Mouse (Mus musculus) heart, embryonic 15.5 days (tissue): ENCODE measurements around the gene Zfp219. TPM values are rescaled to one million over a fixed set of nuclear protein-coding genes. Genes with fewer than 3 reads are reported as not detected.

Experiments used
- ATAC-seq: fragments of 200-750 bp; cut with Nextera tagmentation; replicated peaks from 2 replicates; pipeline ENCODE4 v1.8.0; 2017; ENCODE audit warnings: low read depth, moderate TSS enrichment; ENCODE audit not compliant: insufficient number of reproducible peaks, insufficient read depth, low FRiP score
- H3K27ac ChIP-seq: fragments of 300-500 bp; sonication (generic); 2 replicates; pipeline ENCODE4 v1.5.1; 2015; ENCODE audit warnings: mild to moderate bottlenecking, inconsistent platforms
- H3K27me3 ChIP-seq: fragments of 300-500 bp; sonication (generic); 2 replicates; pipeline ENCODE4 v1.6.1; 2015; ENCODE audit warnings: inconsistent platforms
- H3K36me3 ChIP-seq: fragments of 300-500 bp; sonication (generic); 2 replicates; pipeline ENCODE4 v1.6.1; 2015; ENCODE audit warnings: mild to moderate bottlenecking, inconsistent platforms
- H3K4me1 ChIP-seq: fragments of 300-500 bp; sonication (generic); replicated peaks from 2 replicates; pipeline ENCODE4 v1.6.1; 2015; ENCODE audit warnings: inconsistent platforms
- H3K4me2 ChIP-seq: fragments of 300-500 bp; sonication (generic); 2 replicates; pipeline ENCODE4 v1.6.1; 2015; ENCODE audit warnings: inconsistent platforms, mild to moderate bottlenecking, moderate library complexity
- H3K4me3 ChIP-seq: fragments of 300-500 bp; sonication (generic); 2 replicates; pipeline ENCODE4 v1.5.1; 2015; ENCODE audit warnings: mild to moderate bottlenecking, inconsistent platforms
- H3K9ac ChIP-seq: fragments of 300-500 bp; sonication (generic); 2 replicates; pipeline ENCODE4 v1.6.1; 2015; ENCODE audit warnings: mild to moderate bottlenecking, inconsistent platforms
- H3K9me3 ChIP-seq: fragments of 300-500 bp; sonication (generic); replicated peaks from 2 replicates; pipeline ENCODE4 v1.6.1; 2016; ENCODE audit warnings: inconsistent platforms
- whole genome bisulfite sequencing: fragments of 180-500 bp; shearing (Covaris S2); methylation state at CpG from one replicate; pipeline ENCODE4 v1.1.7; 2015; ENCODE audit warnings: mixed read lengths; 5-methylcytosine and 5-hydroxymethylcytosine counted together
- polyA plus RNA-seq: library from polyadenylated mRNA; unstranded; fragments of >200 nt; fragmentation: Nextera tagmentation; extraction: Ambion mirVana; gene quantifications from 2 replicates; pipeline ENCODE4 v1.2.1, GENCODE M21; 2015

Gene Zfp219
- polyA plus RNA-seq, 1 experiment from 2014 or later = 18.1 TPM

DNA sequence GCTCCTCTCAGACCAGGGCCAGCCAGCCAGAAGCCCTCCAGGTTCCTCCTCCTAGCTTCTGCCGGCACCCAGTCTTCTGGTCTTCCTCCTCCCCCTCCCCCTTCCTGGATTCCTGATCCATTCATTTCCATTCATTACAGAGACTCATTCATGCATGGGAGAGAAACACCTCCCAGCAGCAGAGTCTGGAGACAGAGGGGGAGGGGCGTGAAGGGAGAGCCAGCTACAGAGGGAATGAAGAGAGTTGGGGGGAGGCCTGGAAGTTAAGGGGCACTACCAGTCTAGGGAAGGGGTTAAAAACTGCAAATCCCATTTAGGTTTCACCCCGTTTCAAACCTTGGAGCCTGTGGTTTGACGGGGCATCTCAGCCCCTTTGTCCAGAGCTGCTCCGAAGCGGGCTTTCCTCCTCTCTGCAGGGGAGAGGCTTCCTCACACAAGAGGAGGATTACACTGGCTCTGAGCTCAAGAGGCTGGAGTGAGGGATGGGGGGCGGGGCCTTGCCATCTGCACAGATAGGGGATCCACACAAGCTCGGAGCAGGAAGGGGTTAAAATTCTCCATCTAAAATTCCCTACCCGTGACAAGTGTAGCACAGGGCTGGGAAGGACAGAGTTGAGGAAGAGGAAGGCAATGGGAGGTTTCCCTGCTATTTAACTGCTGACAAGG, 10.0 kb downstream of the Zfp219 start:
- Histone ChIP-seq H3K9ac (no peak overlapping the region), H3K4me1 (peaks cover 70% of the 10 kb centered on the region), H3K9me3 (no peaks in the 10 kb centered on the region), H3K4me3 (peak overlapping the region; percentile 21), H3K27ac (peak overlapping the region; percentile 54), H3K27me3 (no peaks in the 10 kb centered on the region), H3K36me3 (peaks cover 27% of the 10 kb centered on the region), H3K4me2 (peak overlapping the region; percentile 46)
- no peak for ATAC-seq
- WGBS = 6% methylated on average over 9 of the region's 9 CpGs

DNA sequence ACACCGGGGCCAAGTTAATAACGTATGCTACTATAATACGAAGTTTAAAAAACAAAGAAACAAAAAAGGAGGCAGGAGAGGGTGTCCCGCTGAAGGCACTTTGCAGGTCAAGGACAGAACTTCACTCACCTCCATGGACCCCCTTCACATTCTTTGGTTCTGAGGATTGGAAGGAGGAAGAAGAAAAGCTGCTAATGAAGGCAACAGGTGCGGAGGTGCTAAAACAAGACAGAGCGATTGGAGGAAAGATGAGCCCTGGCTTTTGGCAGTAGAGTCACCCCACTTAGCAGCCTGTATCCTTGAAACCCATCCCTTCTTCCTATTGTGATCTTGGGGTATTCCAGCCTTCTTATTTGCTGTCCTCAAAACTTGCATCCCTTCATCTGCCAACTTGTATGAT, 10.7 kb downstream of the Zfp219 start:
- Histone ChIP-seq H3K4me1 (peaks cover 74% of the 10 kb centered on the region), H3K4me2 (no peak overlapping the region; the same call in 1 of the 2 replicates), H3K9me3 (no peaks in the 10 kb centered on the region), H3K9ac (no peak overlapping the region), H3K4me3 (no peak overlapping the region), H3K27me3 (no peaks in the 10 kb centered on the region), H3K36me3 (peaks cover 30% of the 10 kb centered on the region), H3K27ac (no peak overlapping the region)
- ATAC-seq = no peak
- 82% methylated on average over 6 of the region's 6 CpGs for WGBS

DNA sequence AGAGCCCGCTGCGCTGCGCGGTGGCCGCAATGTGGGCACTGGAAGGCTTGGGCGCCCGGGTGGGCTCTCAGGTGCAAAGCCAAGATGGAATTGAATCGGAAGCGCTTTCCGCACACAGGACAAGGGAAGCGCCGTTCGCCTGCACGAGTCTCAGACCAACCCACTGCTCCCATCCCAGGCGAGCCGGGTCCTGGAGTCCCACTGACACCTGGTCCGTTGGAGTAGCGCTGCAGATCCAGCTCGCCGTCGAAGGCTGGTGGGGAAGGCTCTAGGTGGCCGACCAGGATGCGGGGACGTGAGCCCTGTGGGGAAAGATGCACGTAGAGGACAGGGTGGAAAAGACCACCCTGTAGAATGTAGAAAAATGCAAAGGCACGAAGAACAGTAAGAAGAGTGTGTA, 11.2 kb downstream of the Zfp219 start:
- peak overlapping the region; percentile 14; the same call in 1 of the 2 replicates for H3K4me2 ChIP-seq
- H3K4me1 ChIP-seq = peaks cover 77% of the 10 kb centered on the region
- no peaks in the 10 kb centered on the region for H3K9me3 ChIP-seq
- no peaks in the 10 kb centered on the region for H3K27me3 ChIP-seq
- H3K4me3 ChIP-seq = no peak overlapping the region
- WGBS = 64% methylated on average over 26 of the region's 26 CpGs
- H3K36me3 ChIP-seq = peaks cover 35% of the 10 kb centered on the region
- no peak for ATAC-seq
- H3K27ac ChIP-seq = peak overlapping the region; percentile 18; the same call in 1 of the 2 replicates
- H3K9ac ChIP-seq = no peak overlapping the region

DNA sequence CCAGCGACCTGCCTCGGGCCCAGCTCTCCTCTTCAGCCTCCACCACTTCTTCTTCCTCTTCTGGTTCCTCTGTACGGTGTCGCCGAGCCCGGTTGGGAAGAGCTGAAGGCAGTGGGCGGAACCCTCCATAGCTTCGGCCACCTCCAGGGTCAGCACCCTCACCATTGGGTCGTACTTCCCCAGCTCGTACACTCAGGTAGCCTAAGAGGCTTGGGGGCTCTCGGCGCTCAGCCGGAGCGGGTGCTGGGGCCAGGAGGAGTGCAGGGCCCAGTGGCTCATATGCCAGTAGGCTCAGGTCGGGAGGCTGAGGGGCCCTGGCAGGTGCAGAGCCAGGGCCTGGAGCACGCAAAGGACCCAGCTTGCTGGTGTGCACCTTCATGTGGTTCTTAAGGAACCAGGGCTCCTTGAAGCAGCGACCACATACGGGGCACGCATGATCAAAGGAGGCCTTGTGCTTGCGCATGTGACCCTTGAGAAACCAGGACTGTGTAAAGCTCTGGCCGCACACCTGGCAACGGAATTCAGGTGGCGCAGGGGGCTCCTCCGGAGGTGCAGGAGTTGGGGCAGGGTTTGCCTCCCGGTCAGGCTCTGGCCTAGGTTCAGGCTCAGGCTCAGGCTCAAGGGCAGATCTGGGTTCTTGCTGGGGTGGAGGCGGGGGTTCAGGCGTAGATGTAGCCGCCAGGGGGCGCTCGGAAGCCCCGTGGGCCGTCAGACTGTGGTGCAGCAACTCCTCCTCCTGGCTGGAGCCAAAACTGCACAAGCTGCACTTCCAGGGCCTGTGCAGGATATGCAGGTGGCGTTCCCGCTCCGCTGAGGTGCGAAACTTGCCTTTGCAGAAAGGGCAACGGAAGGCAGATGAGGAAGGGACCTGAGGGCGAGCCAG, 12.0 kb downstream of the Zfp219 start:
- Histone ChIP-seq H3K9ac (no peak overlapping the region), H3K4me3 (peak overlapping the region; percentile 12; the same call in 1 of the 2 replicates), H3K36me3 (peaks cover 36% of the 10 kb centered on the region), H3K4me2 (peak overlapping the region; percentile 14; the same call in 1 of the 2 replicates), H3K27me3 (no peaks in the 10 kb centered on the region), H3K27ac (peak overlapping the region; percentile 20; the same call in 1 of the 2 replicates), H3K4me1 (peaks cover 75% of the 10 kb centered on the region), H3K9me3 (no peaks in the 10 kb centered on the region)
- ATAC-seq = peak; percentile 55
- WGBS = 54% methylated on average over 38 of the region's 38 CpGs

DNA sequence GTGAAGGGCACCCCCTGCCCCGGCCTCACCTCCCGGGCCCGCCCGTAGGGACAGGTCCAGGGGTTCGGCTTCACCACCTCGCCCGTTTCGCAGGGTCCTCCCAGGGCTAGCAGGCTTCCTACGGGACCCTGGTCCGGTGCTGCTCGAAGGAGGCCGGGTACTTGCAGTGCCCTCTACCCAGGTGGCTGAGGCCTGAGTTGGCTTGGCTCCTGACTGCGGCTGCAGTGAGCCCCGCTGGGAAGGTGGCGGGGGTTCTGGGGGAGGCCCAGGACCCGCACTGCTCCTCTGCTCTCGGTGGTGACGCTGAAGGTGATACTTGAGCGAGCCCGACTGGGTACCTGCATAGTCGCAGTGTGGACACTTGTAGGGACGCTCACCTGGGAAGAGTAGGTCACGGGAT, 13.8 kb downstream of the Zfp219 start:
- Histone ChIP-seq H3K9me3 (no peaks in the 10 kb centered on the region), H3K36me3 (peaks cover 53% of the 10 kb centered on the region), H3K9ac (0 out of 2 replicates have a peak overlapping the region, but pooled peaks have one; percentile 22), H3K27ac (peak overlapping the region; percentile 68), H3K4me1 (peaks cover 62% of the 10 kb centered on the region), H3K27me3 (no peaks in the 10 kb centered on the region), H3K4me3 (no peak overlapping the region), H3K4me2 (no peak overlapping the region)
- ATAC-seq = no peak
- WGBS = 92% methylated on average over 23 of the region's 23 CpGs

DNA sequence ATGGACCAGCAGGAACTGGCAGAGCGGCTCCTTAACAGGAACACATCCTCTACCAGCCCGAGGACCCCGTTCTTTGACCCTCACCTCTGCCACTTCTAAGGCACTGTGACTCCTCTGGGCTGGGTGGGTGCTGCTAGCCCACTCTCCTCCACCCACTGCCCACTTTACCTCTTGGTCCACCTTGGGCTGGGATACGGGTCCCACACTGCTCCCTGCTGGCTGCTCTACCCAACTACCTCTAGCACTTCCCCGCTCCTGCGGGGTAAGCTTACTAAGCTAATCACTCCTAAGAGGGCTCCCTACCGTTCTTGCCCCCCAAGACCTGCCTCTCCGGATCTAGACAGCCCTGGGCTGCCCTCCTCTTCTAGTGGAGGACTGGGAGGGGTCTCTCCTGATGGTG, 14.3 kb downstream of the Zfp219 start:
- peak overlapping the region; percentile 68 for H3K27ac ChIP-seq
- ATAC-seq = 0 out of 2 replicates have a peak, but pooled peaks have one; percentile 20

DNA sequence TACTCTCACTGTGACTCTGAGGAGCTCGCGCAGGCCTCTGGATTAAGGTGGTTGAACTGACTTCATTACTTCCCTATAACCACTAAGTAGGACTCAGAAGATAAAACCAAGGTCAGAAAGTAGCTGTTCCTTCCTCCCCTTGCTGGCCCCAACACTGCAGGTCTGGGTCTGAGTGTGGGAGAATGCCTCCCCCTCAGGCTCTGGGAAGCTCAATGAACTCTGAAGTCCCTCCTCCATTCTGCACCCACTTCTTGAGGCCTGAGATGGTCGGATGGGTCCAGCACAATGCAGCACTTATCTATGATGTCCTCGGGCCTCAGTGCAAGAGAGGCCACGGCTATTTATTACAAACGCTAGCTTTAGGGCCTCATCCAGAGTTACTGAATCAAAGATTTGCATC, 14.9 kb downstream of the Zfp219 start:
- no peaks in the 10 kb centered on the region for H3K9me3 ChIP-seq
- no peak overlapping the region for H3K9ac ChIP-seq
- H3K36me3 ChIP-seq = peaks cover 60% of the 10 kb centered on the region
- no peak for ATAC-seq
- no peaks in the 10 kb centered on the region for H3K27me3 ChIP-seq
- H3K4me3 ChIP-seq = no peak overlapping the region
- H3K27ac ChIP-seq = peak overlapping the region; percentile 68
- peak overlapping the region; percentile 33 for H3K4me2 ChIP-seq
- peaks cover 52% of the 10 kb centered on the region for H3K4me1 ChIP-seq
- WGBS = 38% methylated on average over 6 of the region's 6 CpGs

More for the DNA sequence above, 14.3 kb downstream of the Zfp219 start:
- Histone ChIP-seq H3K9ac (0 out of 2 replicates have a peak overlapping the region, but pooled peaks have one; percentile 22), H3K4me1 (peaks cover 56% of the 10 kb centered on the region), H3K9me3 (no peaks in the 10 kb centered on the region), H3K36me3 (peaks cover 55% of the 10 kb centered on the region), H3K27me3 (no peaks in the 10 kb centered on the region), H3K4me2 (peak overlapping the region; percentile 33), H3K4me3 (no peak overlapping the region)
- WGBS = 45% methylated on average over 8 of the region's 8 CpGs

DNA sequence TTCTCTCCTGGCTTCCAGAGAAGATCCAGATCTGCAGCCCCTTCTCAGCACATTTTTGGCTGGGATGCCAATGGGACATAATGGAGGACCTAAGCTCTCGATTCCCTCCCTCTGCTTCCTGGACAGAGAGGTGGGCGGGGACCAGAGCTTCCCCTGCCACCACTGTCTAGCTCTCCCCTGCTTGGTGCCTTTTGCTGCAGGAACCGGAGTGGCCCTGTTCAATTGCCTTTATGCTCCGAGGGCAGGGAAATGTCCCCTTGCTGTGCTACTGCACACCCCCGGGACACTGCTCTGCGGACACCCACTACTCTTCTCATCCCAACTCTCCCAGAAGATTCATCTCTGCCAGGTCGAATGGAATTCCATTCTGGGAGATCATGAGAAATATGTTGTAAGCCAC, 15.4 kb downstream of the Zfp219 start:
- peak overlapping the region; percentile 68 for H3K27ac ChIP-seq
- ATAC-seq = no peak
- peaks cover 64% of the 10 kb centered on the region for H3K36me3 ChIP-seq
- WGBS = 49% methylated on average over 7 of the region's 7 CpGs
- H3K4me2 ChIP-seq = no peak overlapping the region
- H3K9ac ChIP-seq = no peak overlapping the region
- no peaks in the 10 kb centered on the region for H3K27me3 ChIP-seq
- peaks cover 47% of the 10 kb centered on the region for H3K4me1 ChIP-seq
- no peak overlapping the region for H3K4me3 ChIP-seq
- no peaks in the 10 kb centered on the region for H3K9me3 ChIP-seq

DNA sequence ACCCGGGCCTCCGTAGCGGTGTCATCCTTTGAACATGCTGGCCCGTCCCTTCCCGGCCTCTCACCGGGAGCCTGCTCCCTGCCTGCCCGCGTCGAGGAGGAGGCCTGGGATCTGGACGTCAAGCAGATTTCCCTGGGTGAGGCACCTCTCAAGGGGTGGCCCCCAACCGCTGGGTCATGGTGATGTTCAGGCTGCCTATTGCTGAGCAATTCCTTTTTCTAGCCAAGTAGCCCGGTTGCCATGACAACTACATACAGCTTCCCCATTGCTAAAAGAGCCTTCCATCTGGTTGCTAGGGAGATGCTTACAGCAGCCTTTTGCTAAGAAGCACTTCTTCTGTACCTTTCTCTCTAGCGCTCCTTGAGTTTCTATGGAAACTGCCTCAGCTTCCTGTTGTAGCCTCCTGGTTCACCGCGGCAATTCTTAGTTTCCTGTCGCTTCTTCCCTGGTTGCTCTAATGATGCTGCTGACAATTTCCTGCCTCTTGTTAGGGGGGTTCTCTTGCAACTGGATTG, 16.5 kb downstream of the Zfp219 start:
- ATAC-seq = no peak
- Histone ChIP-seq H3K36me3 (peaks cover 70% of the 10 kb centered on the region), H3K4me1 (peaks cover 38% of the 10 kb centered on the region), H3K27ac (no peak overlapping the region), H3K4me3 (no peak overlapping the region), H3K27me3 (no peaks in the 10 kb centered on the region), H3K4me2 (no peak overlapping the region), H3K9me3 (no peaks in the 10 kb centered on the region), H3K9ac (no peak overlapping the region)
- 52% methylated on average over 16 of the region's 16 CpGs for WGBS

DNA sequence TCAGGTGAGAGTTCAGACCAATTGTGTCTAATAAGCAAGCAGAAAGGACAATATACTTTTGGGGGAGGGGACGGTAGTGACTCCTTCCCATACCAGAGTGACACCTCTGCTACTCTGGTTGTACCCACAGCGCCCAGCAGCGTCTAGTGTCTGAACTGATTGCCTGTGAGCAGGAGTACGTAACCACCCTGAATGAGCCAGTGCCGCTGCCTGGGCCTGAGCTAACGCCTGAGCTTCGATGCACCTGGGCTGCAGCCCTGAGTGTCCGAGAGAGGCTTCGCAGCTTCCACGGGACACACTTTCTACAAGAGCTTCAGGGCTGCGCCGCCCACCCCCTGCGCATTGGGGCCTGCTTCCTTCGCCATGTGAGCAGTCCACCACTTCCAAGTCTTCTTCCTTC, 23.1 kb downstream of the Zfp219 start:
- Histone ChIP-seq H3K9me3 (no peaks in the 10 kb centered on the region), H3K36me3 (peaks cover 82% of the 10 kb centered on the region), H3K4me3 (no peak overlapping the region), H3K27ac (no peak overlapping the region), H3K4me2 (no peak overlapping the region), H3K27me3 (no peaks in the 10 kb centered on the region), H3K9ac (no peak overlapping the region), H3K4me1 (0 out of 2 replicates have a peak, but pooled peaks cover 5% of the 10 kb centered on the region)
- WGBS = 91% methylated on average over 14 of the region's 14 CpGs
- no peak for ATAC-seq

DNA sequence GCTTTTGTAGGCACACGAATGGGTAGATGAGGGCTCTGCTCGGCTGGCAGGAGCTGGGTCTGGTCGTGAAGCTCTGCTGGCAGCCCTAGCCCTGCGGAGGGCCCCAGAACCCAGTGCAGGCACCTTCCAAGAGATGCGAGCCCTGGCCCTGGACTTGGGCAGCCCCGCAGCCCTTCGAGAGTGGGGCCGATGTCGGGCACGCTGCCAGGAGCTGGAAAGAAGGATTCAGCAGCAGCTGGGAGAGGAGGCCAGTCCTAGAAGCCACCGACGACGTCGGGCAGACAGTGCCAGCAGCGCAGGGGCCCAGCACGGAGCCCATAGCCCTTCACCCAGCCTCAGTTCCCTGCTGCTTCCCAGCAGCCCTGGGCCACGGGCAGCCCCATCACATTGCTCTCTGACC, 23.7 kb downstream of the Zfp219 start:
- no peak overlapping the region for H3K4me2 ChIP-seq
- 0 out of 2 replicates have a peak, but pooled peaks cover 5% of the 10 kb centered on the region for H3K4me1 ChIP-seq
- H3K4me3 ChIP-seq = no peak overlapping the region
- no peak for ATAC-seq
- H3K9ac ChIP-seq = no peak overlapping the region; the same call in 1 of the 2 replicates
- WGBS = 48% methylated on average over 16 of the region's 17 CpGs
- peaks cover 82% of the 10 kb centered on the region for H3K36me3 ChIP-seq
- no peak overlapping the region for H3K27ac ChIP-seq
- no peaks in the 10 kb centered on the region for H3K27me3 ChIP-seq
- no peaks in the 10 kb centered on the region for H3K9me3 ChIP-seq
